Mouse (Mus musculus): Measurements from ENCODE around the gene Agap3. TPM values are rescaled to one million over a fixed set of nuclear protein-coding genes. Genes with fewer than 3 reads are reported as not detected.

Agap3 gene
- polyA plus RNA-seq, 1 experiment from 2014 or later = 21.0 TPM

GRCm38 (mm10) chr5:24472884-24473619 lies 21.1 kb downstream of the Agap3 start:
- Histone ChIP-seq H3K4me2 (replicated peaks; ENCODE audit: low read depth, low read length) (0 out of 2 replicates have a peak overlapping the region, but pooled peaks have one; percentile 0), H3K27me3 (ENCODE audit: insufficient read depth, low read length) (no peaks in the 10 kb centered on the region; the same call in 1 of the 2 replicates), H3K27ac (ENCODE audit: low read length) (no peak overlapping the region), H3K36me3 (ENCODE audit: insufficient read depth, low read length) (peaks cover 13% of the 10 kb centered on the region), H3K9me3 (ENCODE audit: low read length) (no peaks in the 10 kb centered on the region), H3K9ac (replicated peaks; ENCODE audit: low read length) (no peak overlapping the region), H3K4me1 (ENCODE audit: insufficient read depth, low read length) (peaks cover 27% of the 10 kb centered on the region), H3K4me3 (ENCODE audit: low read length) (no peak overlapping the region)
- WGBS = 46% methylated on average over 6 of the region's 7 CpGs
- ATAC-seq (ENCODE audit: low FRiP score, low TSS enrichment) = 0 out of 2 replicates have a peak, but pooled peaks have one; percentile 6

DNA sequence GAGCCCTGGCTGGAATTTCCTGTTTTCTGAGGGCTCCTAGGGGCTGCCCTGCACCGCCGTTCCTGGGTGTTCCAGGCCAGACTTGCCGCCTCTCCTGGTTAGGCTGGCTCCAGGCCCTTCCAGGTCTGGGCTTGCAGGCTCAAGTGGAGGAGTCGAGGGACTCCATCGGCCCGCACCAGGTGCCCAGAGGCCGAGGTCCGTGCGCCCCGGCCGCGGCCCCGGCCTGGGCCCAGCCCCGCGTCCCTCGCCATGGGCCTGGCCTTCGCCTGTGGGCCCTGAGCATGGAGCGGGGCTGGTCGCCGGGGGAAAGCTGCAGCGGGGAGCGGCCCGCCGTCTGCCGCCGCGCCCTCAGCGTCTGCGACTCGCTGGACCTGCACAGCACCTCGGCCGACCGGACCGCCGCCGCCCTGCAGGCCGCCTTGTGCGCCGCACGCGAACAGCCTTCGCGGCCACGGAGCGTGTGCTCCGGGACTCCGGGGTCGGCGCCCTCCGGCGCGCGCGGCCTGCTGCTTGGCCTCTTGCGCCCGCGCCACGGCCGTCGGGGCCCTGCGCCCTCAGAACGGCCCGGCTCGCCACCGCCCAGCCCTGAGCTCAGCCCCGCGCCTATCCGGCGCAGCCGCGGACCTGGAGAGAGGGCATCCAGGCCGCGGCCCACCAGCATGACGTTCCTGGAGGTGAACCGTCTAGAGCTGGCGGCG lies 22.2 kb downstream of the Agap3 start:
- no peaks in the 10 kb centered on the region for H3K9me3 ChIP-seq (ENCODE audit: low read length)
- H3K4me3 ChIP-seq (ENCODE audit: low read length) = peak overlapping the region; percentile 54
- H3K4me1 ChIP-seq (ENCODE audit: insufficient read depth, low read length) = peaks cover 27% of the 10 kb centered on the region
- ATAC-seq (ENCODE audit: low FRiP score, low TSS enrichment) = peak; percentile 32
- H3K4me2 ChIP-seq (replicated peaks; ENCODE audit: low read depth, low read length) = peak overlapping the region; percentile 85
- no peak overlapping the region for H3K27ac ChIP-seq (ENCODE audit: low read length)
- H3K27me3 ChIP-seq (ENCODE audit: insufficient read depth, low read length) = no peaks in the 10 kb centered on the region; the same call in 1 of the 2 replicates
- H3K9ac ChIP-seq (replicated peaks; ENCODE audit: low read length) = peak overlapping the region; percentile 64
- H3K36me3 ChIP-seq (ENCODE audit: insufficient read depth, low read length) = peaks cover 24% of the 10 kb centered on the region
- WGBS = 4% methylated on average over 66 of the region's 77 CpGs

GRCm38 (mm10) chr5:24474723-24475261 lies 22.8 kb downstream of the Agap3 start:
- no peaks in the 10 kb centered on the region; the same call in 1 of the 2 replicates for H3K27me3 ChIP-seq (ENCODE audit: insufficient read depth, low read length)
- H3K36me3 ChIP-seq (ENCODE audit: insufficient read depth, low read length) = peaks cover 29% of the 10 kb centered on the region
- H3K4me3 ChIP-seq (ENCODE audit: low read length) = peak overlapping the region; percentile 54
- H3K9ac ChIP-seq (replicated peaks; ENCODE audit: low read length) = peak overlapping the region; percentile 64
- ATAC-seq (ENCODE audit: low FRiP score, low TSS enrichment) = no peak
- no peak overlapping the region for H3K27ac ChIP-seq (ENCODE audit: low read length)
- peaks cover 27% of the 10 kb centered on the region for H3K4me1 ChIP-seq (ENCODE audit: insufficient read depth, low read length)
- no peaks in the 10 kb centered on the region for H3K9me3 ChIP-seq (ENCODE audit: low read length)
- peak overlapping the region; percentile 85 for H3K4me2 ChIP-seq (replicated peaks; ENCODE audit: low read depth, low read length)
- WGBS = 2% methylated on average over 67 of the region's 67 CpGs

DNA sequence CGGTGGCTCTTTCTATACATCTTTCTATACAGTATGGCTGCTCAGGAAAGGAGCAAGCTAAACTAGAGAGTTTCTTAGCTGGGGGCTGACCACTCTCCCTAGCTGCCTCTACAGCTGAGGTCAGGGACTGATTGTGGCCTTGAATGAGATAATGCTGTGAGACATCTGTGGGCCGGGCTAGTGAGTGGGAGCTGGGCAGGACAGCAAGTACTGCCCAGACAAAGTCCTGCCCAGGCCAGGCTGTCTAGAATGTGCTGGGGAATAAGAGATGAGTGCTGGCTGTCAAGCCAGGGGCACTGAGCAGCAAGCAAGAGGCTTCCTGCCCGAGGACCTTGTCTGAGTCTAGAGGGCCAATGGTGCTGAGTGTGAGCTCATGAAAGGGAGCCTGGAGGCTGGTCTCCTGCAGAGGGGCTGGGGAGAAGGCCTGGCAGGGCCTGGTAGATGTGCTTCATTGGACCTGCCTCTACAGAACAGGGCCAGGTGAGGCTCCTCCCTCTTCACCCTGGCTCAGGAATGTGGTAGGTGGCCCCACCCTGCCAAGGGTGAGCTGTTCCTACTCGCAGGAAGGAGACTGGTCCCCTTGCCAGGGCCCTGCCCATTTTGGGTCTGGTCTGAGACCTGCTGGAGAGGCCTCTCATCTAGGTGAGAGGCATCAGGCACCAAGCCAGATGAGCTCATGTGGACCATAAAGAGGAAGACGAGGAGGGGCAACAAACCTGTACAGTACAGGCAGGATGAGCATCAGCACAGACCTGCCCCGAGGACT lies 23.7 kb downstream of the Agap3 start:
- ATAC-seq (ENCODE audit: low FRiP score, low TSS enrichment) = peak; percentile 21; the same call in 1 of the 2 replicates
- Histone ChIP-seq H3K4me2 (replicated peaks; ENCODE audit: low read depth, low read length) (peak overlapping the region; percentile 85), H3K9me3 (ENCODE audit: low read length) (no peaks in the 10 kb centered on the region), H3K27ac (ENCODE audit: low read length) (no peak overlapping the region), H3K4me1 (ENCODE audit: insufficient read depth, low read length) (peaks cover 27% of the 10 kb centered on the region), H3K27me3 (ENCODE audit: insufficient read depth, low read length) (no peaks in the 10 kb centered on the region; the same call in 1 of the 2 replicates), H3K36me3 (ENCODE audit: insufficient read depth, low read length) (peaks cover 38% of the 10 kb centered on the region), H3K4me3 (ENCODE audit: low read length) (peak overlapping the region; percentile 54), H3K9ac (replicated peaks; ENCODE audit: low read length) (no peak overlapping the region)
- WGBS = 79% methylated on average over 6 of the region's 6 CpGs

- WGBS = 56% methylated on average over 9 of the region's 9 CpGs
- ATAC-seq (ENCODE audit: low FRiP score, low TSS enrichment) = no peak
- Histone ChIP-seq H3K36me3 (ENCODE audit: insufficient read depth, low read length) (peaks cover 39% of the 10 kb centered on the region), H3K27ac (ENCODE audit: low read length) (no peak overlapping the region), H3K9me3 (ENCODE audit: low read length) (no peaks in the 10 kb centered on the region), H3K27me3 (ENCODE audit: insufficient read depth, low read length) (no peaks in the 10 kb centered on the region; the same call in 1 of the 2 replicates), H3K4me1 (ENCODE audit: insufficient read depth, low read length) (peaks cover 37% of the 10 kb centered on the region), H3K4me3 (ENCODE audit: low read length) (no peak overlapping the region), H3K4me2 (replicated peaks; ENCODE audit: low read depth, low read length) (no peak overlapping the region), H3K9ac (replicated peaks; ENCODE audit: low read length) (no peak overlapping the region)
These were observed 25.9 kb downstream of the Agap3 start for GRCm38 (mm10) chr5:24477909-24478308.

DNA sequence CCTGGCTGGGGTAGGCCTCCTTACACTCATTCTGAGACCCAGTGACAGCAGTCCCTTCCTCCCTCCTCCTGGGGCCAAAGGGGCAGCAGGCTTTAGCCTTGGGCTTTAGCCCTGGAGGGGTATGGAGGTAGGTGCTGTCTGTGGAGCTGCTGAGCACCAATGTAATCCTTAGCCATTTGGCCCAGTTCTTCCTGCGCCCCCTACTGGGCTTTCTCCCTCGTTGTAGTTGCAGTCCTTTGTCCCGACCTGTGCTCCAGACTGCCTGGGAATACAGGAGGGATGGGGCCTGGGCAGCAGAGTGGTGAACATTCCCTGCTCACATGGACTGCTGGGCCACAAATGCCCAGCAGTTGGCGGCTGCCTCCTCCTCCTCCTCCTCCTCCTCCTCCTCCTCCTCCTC lies 29.7 kb downstream of the Agap3 start:
- no peak overlapping the region for H3K27ac ChIP-seq (ENCODE audit: low read length)
- H3K36me3 ChIP-seq (ENCODE audit: insufficient read depth, low read length) = peaks cover 43% of the 10 kb centered on the region
- ATAC-seq (ENCODE audit: low FRiP score, low TSS enrichment) = peak; percentile 29
- no peak overlapping the region for H3K4me2 ChIP-seq (replicated peaks; ENCODE audit: low read depth, low read length)
- WGBS = 7% methylated on average over 4 of the region's 4 CpGs
- no peak overlapping the region for H3K4me3 ChIP-seq (ENCODE audit: low read length)
- H3K9ac ChIP-seq (replicated peaks; ENCODE audit: low read length) = no peak overlapping the region
- peaks cover 24% of the 10 kb centered on the region for H3K4me1 ChIP-seq (ENCODE audit: insufficient read depth, low read length)
- H3K9me3 ChIP-seq (ENCODE audit: low read length) = no peaks in the 10 kb centered on the region
- no peaks in the 10 kb centered on the region for H3K27me3 ChIP-seq (ENCODE audit: insufficient read depth, low read length)

GRCm38 (mm10) chr5:24482247-24483079 lies 30.5 kb downstream of the Agap3 start:
- 0 out of 2 replicates have a peak overlapping the region, but pooled peaks have one; percentile 32 for H3K9ac ChIP-seq (replicated peaks; ENCODE audit: low read length)

GRCm38 (mm10) chr5:24483326-24483725 lies 31.3 kb downstream of the Agap3 start:
- no peak overlapping the region for H3K4me2 ChIP-seq (replicated peaks; ENCODE audit: low read depth, low read length)
- H3K4me3 ChIP-seq (ENCODE audit: low read length) = no peak overlapping the region
- no peaks in the 10 kb centered on the region for H3K9me3 ChIP-seq (ENCODE audit: low read length)
- peak overlapping the region; percentile 72 for H3K27ac ChIP-seq (ENCODE audit: low read length)
- peak; percentile 43; the same call in 1 of the 2 replicates for ATAC-seq (ENCODE audit: low FRiP score, low TSS enrichment)
- H3K4me1 ChIP-seq (ENCODE audit: insufficient read depth, low read length) = peaks cover 24% of the 10 kb centered on the region
- 0 out of 2 replicates have a peak overlapping the region, but pooled peaks have one; percentile 23 for H3K9ac ChIP-seq (replicated peaks; ENCODE audit: low read length)
- H3K27me3 ChIP-seq (ENCODE audit: insufficient read depth, low read length) = no peaks in the 10 kb centered on the region
- WGBS = 26% methylated on average over 11 of the region's 11 CpGs
- H3K36me3 ChIP-seq (ENCODE audit: insufficient read depth, low read length) = peaks cover 37% of the 10 kb centered on the region

More at GRCm38 (mm10) chr5:24482247-24483079, 30.5 kb downstream of the Agap3 start:
- 49% methylated on average over 38 of the region's 41 CpGs for WGBS
- Histone ChIP-seq H3K4me1 (ENCODE audit: insufficient read depth, low read length) (peaks cover 24% of the 10 kb centered on the region), H3K4me3 (ENCODE audit: low read length) (no peak overlapping the region), H3K9me3 (ENCODE audit: low read length) (no peaks in the 10 kb centered on the region), H3K36me3 (ENCODE audit: insufficient read depth, low read length) (peaks cover 37% of the 10 kb centered on the region), H3K4me2 (replicated peaks; ENCODE audit: low read depth, low read length) (peak overlapping the region; percentile 26; the same call in 1 of the 2 replicates), H3K27ac (ENCODE audit: low read length) (peak overlapping the region; percentile 72), H3K27me3 (ENCODE audit: insufficient read depth, low read length) (no peaks in the 10 kb centered on the region)
- peak; percentile 71 for ATAC-seq (ENCODE audit: low FRiP score, low TSS enrichment)

Measured in kidney, embryonic 16.5 days (tissue).